Mouse (Mus musculus) spleen, adult 18-20 months (tissue): Measurements from ENCODE around the gene Acoxl.

Experiments
- DNase-seq, 2 experiments: peaks; one replicate each; pipeline ENCODE4 v3.0.0; 2022; ENCODE audit warnings: mixed read lengths in 2 of 2

The Acoxl gene

GRCm38 (mm10) chr2:127838576-127838975, at the start of gene Acoxl:
Gene Acoxl (plus strand): TSS chr2:127838876.
- DNase-seq, result no peak

DNA sequence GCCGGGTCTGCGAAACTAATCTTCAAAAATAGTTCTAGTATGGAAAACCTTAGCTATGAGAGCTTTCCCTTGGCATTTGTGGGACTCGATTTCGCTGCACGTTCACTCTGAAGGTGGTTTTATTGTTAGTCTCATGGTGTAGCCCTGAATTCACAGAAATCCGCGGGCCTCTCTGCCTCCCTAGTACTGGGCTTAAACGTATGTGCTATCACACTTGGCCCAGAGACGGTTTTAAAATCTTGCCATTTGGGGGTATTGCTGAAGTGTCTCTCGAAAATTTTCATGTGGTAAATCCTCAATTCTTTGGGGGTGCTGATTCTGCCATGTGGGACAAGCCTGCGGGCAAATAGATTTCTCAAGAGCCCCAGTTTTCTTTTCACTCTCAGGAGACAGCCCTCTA, 49.5 kb upstream of the Acoxl start:
- no peak for DNase-seq

DNA sequence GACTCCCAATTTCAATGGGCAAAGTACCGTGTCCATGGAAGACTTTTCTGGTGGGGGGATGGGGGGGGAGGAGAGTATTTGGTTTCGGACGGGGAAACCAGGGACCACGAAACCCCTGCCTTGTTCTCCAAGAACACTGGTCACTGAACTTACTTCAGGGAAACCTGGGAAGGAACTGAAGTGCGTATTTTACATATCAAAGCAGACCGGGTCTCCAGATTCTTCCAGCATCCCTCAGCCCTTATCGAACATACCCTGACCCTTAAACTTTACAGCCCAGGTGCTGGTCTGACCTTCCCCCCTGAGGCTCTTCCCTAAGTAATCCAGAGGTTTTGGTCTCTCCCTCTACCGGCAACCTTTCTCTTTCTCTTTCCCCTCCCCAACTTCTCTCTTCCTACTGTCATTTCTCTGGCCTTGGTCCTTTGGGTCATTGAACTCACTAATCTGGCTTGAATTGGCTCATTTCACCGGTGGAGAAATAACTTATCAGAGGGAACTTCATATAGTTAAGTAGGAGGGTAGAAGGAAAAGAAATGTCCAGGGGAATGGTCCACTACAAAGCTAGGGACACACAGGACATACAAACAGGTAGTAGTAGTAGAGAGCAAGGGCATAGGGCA, 48.9 kb upstream of the Acoxl start:
- no peak for DNase-seq

GRCm38 (mm10) chr2:127791919-127792603, 46.6 kb upstream of the Acoxl start, which contains the start of gene Mtln:
Gene Mtln (minus strand): TSS chr2:127792488.
- DNase-seq, result peak; percentile 64 to 74

DNA sequence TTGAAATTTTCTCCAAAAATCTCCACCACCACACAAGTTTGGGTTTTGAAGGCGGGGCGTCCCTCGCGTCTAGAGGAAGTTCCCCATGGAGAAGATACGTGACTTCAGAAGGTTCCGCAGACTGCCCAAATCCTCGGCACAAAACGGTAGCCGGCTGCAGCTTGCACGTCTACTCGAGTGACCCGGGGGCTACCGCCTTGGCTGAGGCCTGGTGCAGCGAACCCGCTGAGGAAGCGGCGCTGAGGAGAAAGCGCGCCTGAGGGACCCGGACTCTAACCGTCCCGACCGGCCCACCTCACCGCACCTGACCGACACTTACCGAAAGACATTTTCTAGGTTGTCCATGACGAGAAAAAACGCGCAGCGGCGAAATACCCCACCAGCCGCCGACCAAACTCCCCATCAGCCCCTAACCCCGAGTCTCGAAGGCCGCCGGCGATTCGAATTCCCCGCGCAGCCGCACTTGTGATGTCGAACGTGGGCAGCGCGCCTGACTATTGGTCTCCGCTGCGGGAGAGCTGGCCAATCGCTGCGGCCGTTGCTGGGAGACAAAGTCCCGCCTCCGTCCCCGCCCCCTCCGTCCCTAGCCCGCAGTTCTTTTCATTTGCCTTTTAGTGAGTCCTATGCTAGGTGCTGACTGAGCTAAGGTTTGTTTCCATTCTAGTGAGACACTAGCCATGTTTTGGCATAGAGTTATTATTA, 7.1 kb upstream of the Acoxl start, which contains the start of gene Bub1:
Bub1 (minus strand) TSS at position 465 of the 702 bp plus-strand sequence.
- DNase-seq, result peak; percentile 84 to 90

GRCm38 (mm10) chr2:127832103-127832832, 6.4 kb upstream of the Acoxl start:
- no peak for DNase-seq

DNA sequence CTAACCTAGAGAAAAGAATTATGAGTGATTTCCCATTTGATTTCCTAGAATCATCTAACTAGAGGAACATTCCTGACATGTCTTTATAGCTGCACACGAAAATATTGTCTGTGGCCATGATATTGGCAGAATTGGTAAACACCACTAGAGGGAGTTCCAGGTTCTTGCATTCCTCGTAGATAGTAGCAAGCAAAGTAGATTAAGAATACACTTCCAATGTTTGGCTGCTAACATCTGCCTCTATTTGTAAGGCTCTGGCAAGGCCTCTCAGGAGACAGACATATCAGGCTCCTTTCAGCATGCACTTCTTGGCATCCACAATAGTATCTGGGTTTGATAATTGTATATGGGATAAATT, 5.9 kb upstream of the Acoxl start:
- no peak for DNase-seq

DNA sequence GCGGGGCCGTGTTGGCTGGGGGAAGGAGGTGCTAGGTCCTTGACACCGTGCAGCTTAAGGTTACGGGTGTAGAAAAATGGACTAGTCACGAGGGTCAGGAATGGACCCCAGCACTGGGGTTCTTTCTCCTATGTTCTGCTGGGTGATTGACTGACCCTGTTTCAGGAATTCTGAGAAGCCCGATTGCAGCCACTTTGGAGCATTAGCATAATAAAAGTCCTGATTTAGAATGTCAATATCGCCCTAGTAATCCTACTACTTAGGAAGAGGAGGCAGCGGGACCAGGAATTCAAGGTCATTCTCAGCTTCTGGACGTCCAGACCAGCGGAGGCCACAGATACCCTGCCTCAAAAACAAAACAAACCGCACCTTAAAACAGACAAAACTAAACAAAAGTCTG, 749 bp downstream of the Acoxl start:
- DNase-seq, result no peak

DNA sequence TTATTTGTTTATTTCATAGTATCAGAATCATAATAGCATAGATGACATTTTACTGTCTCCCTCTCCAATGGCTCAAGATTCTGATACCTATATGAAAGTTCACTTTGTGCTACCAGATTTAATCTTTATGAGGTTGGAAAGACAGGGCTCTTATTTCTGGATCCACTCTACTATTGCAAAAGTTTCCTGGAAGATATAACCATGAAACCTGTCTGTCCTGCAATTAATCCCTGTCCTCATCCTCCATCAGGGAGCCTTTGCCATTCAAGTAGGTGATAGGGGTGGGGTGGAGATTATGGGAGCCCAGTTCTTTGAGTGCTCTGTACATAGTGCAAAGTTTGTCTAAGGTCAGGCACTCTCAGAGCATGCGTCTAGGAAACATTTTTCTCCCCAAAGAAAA, 2.7 kb downstream of the Acoxl start:
- DNase-seq, result no peak

- DNase-seq, result no peak
These were observed 3.7 kb downstream of the Acoxl start for GRCm38 (mm10) chr2:127842421-127842820.

- no peak for DNase-seq
These were observed 6.8 kb downstream of the Acoxl start for GRCm38 (mm10) chr2:127845346-127845982.

GRCm38 (mm10) chr2:127846008-127846407, 7.3 kb downstream of the Acoxl start:
- DNase-seq, result no peak

DNA sequence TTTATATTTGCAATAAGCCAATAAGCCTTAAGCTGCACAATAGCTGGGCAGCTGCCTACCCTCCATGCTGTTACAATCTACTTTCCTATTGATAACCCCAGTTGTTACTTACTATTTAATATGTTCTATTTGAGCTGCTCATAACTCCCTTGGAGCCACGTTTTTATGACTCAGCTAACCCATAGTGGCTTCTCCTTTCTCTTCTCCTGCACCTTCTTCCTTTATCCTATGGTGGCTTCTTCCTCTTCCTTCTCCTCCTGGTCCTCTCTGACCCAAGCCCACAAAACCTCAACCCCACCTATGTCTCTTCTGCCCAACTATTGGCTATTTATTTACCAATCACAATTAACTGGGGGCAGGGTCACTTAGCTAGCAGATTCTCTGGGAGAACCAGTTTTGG, 7.9 kb downstream of the Acoxl start:
- DNase-seq, result no peak

- no peak for DNase-seq
These were observed 11.7 kb downstream of the Acoxl start for GRCm38 (mm10) chr2:127850371-127850770.

DNA sequence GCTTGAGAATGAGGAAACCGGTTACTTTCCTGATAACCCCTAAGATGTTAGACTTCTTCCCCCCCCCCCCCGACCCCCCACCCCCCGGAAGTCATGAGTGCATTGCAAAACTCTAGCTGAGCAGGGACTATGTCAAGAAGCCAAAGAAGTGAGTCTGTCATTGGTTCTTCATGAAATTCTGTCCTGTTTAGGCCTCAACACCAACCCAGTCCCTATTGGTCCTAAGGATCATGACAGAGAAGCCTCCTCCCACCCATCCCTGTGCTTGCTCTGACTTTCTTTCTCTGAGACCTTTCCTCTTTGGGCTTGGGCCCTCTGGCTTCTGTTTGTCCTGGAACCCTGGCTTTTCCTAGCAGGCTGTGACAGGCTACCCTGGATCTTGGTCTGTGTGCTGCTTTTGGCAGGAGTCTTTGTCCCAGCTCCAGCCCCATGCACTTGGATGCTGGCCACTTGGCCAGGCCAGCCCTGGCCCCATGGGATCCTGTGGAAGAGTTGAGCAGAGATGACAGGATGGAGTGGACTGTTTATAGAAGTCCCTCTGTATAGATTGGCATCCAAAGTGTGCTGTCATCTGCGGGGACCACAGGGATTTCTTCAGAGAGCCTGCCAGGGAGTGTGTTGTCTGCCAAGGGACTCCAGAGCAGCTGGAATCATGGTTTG, 15.8 kb downstream of the Acoxl start:
- no peak for DNase-seq

GRCm38 (mm10) chr2:127864381-127864780, 25.7 kb downstream of the Acoxl start:
- no peak for DNase-seq

DNA sequence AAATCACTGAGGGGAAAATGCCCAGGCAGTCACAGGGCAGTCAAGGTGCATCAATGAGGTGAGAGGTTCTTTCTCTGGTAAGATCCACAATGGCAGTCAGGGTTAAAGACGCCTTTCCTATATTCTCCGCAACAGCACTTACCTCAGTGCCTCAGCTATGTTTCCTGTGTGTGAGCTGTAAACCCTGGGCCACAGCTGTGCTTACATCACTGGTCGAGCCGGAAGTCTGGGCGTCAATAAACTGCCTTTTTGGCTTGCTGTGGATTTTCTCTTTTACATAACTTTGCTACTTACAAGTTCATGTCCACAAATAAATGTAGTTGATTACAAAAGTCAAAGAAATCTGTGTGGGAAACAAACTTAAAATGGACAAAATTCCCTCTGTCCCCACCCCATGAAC, 42.4 kb downstream of the Acoxl start:
- no peak for DNase-seq

GRCm38 (mm10) chr2:127889432-127889831, 50.8 kb downstream of the Acoxl start:
- peak; percentile 60 to 82 for DNase-seq

DNA sequence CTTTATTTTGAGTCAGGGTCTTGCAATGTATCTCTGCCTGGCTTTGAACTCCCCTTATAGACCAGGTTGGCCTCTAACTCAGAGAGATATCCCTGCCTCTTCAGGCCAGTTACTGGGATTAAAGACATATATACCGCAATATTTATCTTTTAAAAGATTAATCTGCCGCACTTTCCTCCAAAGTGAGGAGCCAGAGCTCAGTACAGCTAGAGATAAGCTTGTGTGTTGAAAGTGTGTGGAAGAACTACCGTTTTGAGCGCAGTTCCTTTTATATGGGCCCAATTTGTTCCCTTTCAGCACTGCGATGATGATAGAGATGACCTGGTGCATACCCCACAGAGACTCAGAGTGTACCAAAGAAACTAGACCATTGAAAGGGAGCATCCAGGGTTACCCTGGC, 51.3 kb downstream of the Acoxl start:
- DNase-seq, result no peak

DNA sequence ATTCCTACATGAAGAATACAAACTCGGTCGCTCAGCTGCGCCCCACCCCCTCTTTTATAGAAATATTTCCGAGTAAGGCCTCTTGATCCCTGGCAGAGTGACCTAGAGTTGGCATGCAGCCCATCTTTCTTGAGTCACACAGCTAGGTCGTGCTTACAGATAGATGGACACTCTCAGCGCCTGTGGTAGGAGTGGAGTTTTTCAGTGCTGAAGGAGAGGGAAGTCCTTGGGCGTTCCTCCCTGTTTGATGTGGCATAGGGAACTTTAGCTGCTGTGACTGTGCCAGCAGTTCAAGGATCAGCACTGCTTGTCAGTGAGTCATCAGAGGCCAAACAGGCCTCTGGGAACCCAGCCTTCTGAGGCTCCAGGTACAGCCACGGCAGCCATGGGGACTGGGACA, 51.9 kb downstream of the Acoxl start:
- DNase-seq, result no peak

DNA sequence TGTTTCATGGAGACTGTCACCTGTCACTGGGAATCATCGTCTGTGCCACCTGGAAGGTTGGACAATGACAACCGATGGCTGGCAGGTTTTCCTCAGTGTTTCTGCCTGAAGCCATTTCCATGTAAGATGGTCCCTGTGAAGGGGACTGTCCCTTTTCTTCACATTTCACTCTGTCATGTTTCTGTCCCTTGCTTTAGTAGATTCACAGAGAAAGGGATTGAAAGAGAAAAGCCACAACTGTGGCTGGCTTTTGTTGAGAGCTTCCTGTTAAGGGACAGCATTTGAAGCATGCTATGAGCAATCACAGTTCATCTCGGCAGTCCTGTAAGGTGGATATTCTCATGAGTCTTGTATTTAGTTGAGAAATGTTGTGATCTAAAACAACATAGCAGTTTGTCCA, 52.4 kb downstream of the Acoxl start:
- DNase-seq, result no peak

GRCm38 (mm10) chr2:127894890-127895289, 56.2 kb downstream of the Acoxl start:
- DNase-seq, result no peak
